Mouse (Mus musculus): Measurements from ENCODE around the gene Npcd. TPM values are rescaled to one million over a fixed set of nuclear protein-coding genes. Genes with fewer than 3 reads are reported as not detected.

Gene Npcd
- under 1 TPM in 1 of 2 experiments, not detected in 1; 0.31 TPM for total RNA-seq (2021)
- long read RNA-seq, experiment 1, partial matches to known transcripts: 0 of 1 reads
- long read RNA-seq, experiment 1, other reads (novel, unspliced or antisense): 1 of 1 reads
- long read RNA-seq, experiment 2: 0 reads

DNA sequence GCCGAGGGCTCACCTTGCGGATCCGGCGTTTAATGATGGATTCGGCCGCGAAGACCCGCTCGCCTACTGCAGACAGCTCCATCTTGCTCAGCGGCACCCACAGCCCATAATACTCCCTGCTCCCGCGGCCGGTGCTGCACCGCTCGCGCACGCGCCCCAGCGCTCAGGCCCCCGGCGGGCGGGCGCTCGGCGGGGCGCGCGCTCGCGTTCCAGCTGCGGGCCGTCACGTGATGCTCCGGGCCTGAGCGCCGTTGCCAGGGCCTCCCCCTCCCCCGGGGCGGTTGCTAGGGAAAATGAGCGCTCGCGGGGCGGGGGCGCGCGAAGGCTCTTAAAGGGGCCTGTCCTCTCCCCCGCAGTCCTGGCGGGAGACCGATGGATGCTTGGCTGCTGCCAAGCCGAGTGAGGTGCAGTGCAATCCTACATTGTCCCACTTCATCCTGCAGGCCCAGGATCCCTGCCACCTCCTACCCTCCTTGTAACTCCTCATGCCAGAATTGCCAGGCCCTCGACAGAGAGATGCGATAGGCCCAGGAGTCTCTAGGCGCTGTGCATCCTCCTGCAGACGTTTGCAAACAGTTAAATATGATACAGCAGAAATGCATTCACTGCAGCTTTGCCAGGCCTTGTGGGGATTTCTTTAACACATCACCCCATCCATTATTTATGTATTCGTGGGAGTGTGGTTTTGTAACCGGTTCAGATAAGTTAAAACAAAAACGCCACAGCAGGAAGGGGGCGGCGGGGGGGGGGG is at the start of gene Npcd, which contains the start of gene Cbx6:
Gene Npcd (minus strand): TSS at position 108 of the 751 bp plus-strand sequence.
Gene Cbx6 (minus strand): TSS at position 559 of the 751 bp plus-strand sequence.
- peak; percentile 98 to 99 for DNase-seq
- intact Hi-C loops (cut with DNase I): loop anchor here (1.0 to 5.0 kb wide), 3 partner anchors 49 to 248 kb away; no protein-coding TSS in a partner anchor

DNA sequence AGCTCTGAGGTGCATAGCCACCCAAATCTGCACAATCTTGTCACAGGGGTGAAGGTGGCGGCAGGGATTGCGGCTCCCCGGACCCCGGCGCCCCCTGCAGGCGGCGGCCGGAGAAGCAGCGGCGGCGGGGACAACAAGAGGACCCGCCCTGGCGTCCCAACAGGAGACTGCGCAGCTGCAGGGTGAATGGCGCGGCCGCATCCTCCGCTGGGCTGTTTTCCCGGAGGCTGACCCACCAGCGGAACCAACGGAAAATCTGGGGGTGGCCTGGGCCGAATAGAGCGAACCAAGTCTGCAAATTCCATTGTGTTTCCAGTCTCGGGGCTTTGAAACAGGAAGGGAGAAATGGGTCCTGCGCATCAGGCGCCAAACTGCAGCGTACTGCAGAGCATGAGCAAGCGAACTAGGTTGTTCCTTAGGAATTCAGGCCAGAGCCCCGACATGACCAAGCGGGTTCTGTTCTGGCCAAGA is 49.4 kb upstream of the Npcd start:
- intact Hi-C loops (cut with DNase I): loop anchor here (1.0 to 5.0 kb wide), 2 partner anchors 49 to 131 kb away; partner anchors contain the start of genes Cbx6 and Npcd

DNA sequence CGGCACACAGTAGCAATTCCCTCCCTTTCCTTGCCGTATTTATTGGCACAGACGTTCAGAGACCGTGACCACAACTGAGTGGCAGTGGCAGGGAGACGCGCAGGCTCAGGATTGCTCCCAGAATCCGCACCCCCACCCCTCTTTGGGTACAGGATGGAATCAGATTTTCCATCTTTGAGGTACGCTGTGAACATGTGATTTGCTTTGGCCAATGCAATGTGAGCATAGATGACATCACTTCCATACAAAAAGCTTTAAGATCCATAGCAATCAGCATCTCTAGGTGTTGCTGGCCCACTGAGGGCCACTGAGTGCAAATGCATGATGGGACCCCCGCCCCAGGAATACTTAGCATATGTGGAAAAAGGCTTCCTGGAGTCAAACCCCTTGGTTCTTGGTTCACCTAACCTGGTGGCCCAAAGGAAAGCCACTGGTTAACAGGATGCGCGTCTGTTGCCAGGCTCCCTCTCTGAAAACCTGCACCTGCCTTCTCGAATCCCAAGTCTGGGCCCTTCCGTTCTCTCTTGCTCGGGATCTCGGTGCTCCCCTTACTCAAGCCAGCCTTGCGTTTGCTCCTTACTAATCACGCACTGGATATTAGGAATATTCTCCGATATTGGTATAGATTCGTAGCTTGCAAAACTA is 48.7 kb upstream of the Npcd start:
- intact Hi-C loops (cut with DNase I): loop anchor here (1.0 to 5.0 kb wide), 2 partner anchors 48 to 130 kb away; partner anchors contain the start of genes Cbx6 and Npcd
- peak in 1 of 2 experiments; percentile 9 for DNase-seq

More for the DNA sequence above, 49.4 kb upstream of the Npcd start:
- peak; percentile 98 to 99 for DNase-seq

DNA sequence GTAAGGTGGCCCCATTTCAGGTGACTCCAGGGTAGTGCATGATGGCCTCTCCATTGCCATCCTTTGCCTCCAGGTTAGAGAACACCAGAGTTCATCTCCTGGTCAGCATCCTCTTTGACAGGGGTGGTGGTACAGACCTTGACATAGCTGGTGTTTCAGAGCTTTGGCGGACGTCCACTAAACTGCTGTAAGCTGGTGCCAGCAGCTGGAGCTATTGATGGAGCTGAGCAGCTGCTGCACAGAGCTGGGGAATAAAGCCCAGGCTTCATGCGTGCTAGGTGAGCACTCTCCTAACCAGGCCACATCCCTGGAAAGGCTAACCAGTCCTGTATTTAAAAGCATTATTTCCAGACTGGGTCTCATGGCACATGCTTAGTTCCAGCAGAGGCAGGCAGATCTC is 46.4 kb upstream of the Npcd start:
- intact Hi-C loops (cut with DNase I): loop anchor here (5.0 kb wide), 1 partner anchor 128 kb away; no protein-coding TSS in a partner anchor
- DNase-seq: no peak

DNA sequence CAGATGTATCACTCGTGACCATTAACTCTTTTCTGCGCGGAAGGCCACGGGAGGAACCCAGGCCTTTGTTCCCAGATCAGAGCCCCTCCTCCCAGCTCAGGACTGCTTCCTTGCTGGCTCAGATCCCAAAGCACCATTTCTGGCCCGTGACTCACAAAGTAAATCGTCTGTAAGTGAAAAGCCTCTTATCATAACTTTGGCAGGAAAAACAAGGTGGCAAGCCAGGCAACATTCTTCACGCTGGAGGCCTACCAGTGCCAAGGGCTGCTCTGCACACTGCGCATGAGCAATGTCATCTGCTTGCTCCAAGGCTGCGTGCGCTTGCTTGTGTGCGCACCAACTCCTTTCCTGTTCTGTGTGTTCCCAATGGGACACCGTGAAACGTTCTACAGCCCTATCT is 45.3 kb upstream of the Npcd start:
- intact Hi-C loops (cut with DNase I): no loop called here
- DNase-seq: peak; percentile 81 to 92

DNA sequence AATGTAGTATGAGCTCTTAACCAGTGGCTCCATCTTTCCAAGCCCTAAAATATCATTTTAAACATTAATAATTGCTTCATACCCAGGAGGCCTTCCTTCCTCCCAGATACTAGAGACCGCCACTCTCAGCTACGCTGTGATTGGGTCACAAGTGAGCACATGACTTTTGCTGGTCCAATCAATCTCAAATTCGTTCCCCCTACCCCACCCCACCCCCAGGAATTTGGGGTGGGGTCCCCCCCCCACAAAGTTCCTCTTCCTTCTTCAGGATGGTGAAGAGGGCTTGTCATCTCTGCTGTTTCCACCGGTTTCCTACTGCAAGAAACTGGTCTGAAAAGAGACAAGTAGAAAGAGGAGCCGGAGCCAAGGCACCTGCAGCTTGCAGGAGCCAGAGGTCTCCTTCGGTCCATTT is 44.7 kb upstream of the Npcd start:
- intact Hi-C loops (cut with DNase I): no loop called here
- peak; percentile 29 to 45 for DNase-seq

DNA sequence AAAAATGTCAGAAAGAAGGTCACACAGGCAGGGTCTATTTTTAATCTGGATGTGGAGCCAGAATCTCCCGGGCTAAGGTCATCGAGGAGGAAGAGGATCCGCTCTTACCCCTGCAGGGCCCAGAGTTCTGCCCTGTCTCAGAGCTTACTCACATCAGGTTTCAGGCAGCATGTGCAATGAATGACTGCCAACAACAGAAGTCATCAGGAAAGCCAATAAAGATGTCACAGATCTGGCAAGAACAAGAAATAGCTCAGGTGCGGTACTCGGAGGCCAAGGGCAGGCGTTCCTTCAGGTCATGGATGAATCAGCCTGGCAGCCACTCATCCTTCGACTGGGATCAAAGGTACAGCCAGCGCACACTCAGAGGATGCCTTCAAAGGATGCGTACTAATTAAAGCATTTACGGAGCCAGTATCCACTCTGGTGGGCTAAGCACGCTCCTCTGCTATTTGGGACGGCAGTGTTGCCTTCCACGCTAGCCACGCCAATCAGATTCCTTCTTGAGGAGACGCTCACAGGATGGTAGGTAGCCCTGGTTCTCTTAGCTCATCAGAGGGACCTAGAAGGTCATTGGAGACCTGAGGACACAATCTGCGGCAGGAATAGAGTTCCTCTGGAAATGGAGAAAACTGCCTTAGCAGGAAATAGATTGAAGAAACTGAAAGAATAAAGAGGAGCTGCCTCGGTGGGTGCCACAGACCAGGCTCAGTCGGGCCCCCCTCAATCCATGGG is 41.4 kb upstream of the Npcd start:
- intact Hi-C loops (cut with DNase I): no loop called here

DNA sequence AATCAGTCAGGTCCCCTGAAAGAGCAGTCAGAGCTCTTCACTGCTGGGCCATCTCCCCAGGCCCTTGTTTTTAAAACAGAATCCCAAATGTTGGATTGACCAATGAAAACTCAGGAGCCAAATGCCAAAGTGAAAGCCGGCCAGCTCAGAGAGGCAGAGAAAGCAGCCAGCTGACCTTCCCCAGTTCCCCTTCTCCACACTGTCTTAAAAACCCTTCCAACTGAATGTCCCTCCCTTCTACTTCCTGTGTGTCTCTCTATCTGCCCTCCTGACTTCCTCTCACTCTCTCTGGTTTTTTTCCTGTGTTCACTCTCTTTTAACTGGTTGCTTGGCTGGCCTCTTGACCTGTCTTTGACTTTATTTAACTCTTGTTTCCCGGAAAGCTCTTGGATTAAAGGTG is 40.0 kb upstream of the Npcd start:
- DNase-seq: no peak
- intact Hi-C loops (cut with DNase I): no loop called here

More for the DNA sequence above, 41.4 kb upstream of the Npcd start:
- DNase-seq: no peak

DNA sequence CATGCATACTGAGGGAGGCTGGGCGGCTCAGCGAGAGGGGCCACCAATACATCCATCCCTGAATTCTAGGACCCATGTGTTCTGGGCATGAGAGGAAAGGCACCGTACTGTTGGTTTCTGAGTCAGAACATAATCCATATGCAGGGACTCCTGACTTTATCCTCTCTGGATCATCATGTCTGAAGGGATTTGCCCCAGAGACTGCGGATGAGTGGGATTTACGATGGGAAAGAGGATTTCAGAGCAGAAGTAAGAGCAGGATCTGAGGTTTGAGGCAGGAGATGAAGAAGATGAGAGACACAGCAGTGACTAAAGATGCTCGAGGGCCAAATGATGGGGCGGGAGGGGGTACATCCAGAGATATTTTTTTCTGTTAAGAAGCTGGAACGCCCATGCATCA is 39.5 kb upstream of the Npcd start:
- no peak for DNase-seq
- intact Hi-C loops (cut with DNase I): no loop called here

DNA sequence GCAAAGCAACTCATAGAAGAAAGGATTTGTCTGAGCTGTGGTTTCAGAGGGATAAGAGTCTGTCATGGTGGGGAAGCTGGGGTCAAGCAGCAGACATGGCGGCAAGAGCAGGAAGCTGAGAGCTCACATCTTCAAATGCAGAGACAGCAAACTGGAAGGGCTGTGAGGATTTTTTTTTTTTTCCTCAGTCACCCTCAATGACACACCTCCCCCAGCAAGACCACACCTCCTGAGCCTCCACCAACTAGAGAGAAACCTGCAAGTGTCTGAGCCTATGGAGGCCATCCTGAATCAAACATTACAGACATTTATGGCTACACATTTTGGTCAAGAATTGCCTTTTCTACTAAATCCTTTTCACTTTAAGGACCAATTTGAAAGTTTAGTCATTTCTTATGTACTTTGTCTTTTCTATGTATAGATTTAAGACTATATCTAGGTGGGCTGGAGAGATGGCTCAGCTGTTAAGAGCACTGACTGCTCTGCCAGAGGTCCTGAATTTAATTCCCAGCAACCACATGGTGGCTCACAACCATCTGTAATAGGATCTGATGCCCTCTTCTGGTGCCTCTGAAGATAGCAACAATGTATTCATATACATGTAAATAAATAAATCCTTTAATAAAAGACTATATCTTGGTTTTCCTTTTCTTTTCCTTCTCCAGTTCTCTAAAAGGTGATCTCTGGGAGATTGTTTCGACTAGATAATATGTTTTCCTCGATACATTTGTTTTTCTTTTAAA is 33.4 kb upstream of the Npcd start:
- intact Hi-C loops (cut with DNase I): no loop called here
- no peak for DNase-seq

DNA sequence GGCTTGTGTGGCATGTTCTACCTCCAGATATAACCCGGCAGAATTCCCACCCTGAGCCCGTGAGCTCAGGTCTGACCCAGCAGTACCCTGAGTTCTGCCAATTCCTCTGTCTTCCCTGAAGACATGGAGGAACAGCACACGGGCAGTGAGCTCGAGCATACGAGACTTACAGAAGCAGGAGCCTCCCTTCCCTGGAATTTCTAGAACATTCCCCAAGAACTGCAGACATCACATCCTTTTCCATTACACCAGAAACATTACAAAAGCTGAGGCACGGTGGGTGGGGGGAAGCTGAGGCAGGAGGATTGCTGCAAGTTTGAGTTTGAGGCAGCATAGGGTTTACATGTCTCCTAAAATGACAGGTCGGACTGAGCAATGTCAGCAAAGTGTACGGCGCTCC is 25.8 kb upstream of the Npcd start:
- intact Hi-C loops (cut with DNase I): no loop called here
- no peak for DNase-seq

DNA sequence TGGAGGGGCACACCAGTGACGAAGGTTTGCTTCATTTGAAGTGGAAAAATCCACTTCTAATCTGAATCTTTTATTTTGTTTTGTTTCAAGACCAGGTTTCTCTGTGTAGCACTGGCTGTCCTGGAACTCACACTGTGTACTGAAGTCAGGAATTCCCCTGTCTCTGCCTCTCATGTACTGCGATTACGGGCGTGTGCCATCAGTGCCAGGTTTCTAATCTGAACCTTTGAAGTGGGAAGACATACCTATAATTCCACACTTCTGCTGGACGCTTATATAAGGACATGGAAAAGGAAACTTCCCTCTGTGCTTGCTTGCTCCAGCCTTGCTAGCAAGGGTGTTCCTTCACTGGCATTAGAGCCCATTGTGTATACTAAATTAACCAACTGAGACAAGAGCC is 24.9 kb upstream of the Npcd start:
- intact Hi-C loops (cut with DNase I): no loop called here
- no peak for DNase-seq

DNA sequence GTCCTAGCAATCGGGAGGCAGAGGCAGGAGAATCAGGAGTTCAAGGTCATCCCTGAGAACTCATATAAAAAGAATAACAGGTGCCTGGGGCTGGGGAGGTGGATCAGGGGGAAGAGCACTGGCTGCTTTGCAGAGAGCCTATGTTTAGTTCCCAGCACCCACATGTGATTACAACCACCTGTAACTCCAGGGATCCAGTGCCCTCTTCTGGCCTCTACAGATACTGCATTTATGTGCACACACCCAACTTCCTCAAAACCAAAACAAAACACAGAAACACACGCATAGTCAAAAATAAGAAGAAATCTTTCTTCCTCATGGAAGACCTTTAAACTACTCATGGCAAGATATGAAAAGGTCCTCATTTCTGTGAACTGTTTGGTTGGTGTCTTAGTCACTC is 16.1 kb upstream of the Npcd start:
- DNase-seq: no peak
- intact Hi-C loops (cut with DNase I): no loop called here

DNA sequence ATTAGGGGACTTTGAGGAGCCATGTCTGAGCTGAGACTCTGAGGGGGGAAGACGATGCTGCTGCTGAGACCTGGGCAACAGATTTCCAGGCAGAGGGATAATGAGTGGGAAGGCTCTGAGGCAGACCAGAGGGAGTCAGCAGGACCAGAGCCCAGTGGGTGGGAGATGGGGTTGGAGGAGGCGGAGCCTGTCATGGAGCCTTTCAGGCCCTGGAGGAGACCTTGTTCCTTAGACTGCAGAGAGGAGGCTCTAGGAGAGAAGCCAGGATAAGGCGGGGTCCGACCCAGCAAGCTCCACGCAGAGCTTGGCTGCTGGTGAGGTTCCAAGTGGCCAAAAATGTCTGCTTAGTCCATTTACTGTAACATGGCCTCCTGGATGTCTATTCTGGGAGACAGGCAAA is 13.1 kb upstream of the Npcd start:
- intact Hi-C loops (cut with DNase I): no loop called here
- DNase-seq: peak; percentile 48 to 70

DNA sequence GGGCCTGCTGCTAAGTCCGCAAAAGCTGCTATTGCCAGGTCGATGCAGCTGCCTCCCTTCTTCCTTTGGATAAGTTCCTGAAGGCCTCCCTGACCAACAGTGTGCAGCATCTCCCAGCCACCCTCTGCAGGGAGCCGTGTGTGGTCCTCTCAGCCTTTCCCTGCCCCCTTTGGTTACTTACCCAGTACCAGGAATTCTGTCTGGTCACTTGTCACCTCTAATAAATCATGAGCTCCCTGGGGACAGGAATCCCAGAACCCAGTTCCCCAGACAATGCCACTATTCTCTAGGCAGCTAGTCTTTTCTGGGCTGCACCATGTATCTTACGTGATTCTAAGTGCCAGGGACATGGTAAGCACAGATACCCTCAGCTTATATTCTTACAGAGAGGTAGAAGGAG is 11.9 kb upstream of the Npcd start:
- intact Hi-C loops (cut with DNase I): no loop called here
- no peak for DNase-seq

DNA sequence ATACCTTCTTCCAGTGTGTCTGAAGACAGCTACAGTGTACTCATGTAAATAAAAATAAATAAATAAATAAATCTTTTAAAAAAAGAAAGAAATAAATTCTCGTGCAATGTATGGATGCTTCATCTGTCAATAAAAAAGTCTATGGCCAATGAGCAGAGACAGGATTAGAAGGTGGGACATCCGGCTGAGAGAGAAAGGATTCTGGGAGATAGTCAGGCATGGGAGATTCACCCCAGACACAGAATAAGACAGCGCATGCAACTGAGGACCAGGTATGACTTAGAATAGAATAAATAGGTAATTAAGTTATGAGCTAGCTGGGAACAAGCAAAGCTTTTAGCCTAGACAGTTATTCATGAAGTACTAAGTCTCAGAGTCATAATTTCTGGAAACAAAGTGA is 8.9 kb upstream of the Npcd start:
- DNase-seq: no peak
- intact Hi-C loops (cut with DNase I): no loop called here

DNA sequence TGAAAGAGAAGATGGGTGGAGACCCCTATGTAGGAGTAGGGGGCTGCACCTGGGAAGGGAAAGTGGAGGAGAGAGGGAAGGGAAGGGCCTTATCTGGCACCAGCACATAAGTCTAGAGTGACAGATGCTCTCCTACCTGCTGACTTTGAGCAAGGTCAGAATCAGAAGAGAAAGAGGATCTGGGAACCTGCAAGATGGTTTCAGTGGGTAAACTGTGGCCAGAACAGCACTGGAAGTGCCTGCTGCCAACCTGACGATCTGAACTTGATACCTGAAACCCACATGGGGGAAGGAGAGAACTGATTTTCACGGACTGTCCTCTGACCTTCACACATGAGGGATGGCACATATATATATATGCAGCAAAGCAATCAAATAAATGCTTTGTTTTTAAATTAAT is 6.2 kb upstream of the Npcd start:
- DNase-seq: no peak
- intact Hi-C loops (cut with DNase I): no loop called here

DNA sequence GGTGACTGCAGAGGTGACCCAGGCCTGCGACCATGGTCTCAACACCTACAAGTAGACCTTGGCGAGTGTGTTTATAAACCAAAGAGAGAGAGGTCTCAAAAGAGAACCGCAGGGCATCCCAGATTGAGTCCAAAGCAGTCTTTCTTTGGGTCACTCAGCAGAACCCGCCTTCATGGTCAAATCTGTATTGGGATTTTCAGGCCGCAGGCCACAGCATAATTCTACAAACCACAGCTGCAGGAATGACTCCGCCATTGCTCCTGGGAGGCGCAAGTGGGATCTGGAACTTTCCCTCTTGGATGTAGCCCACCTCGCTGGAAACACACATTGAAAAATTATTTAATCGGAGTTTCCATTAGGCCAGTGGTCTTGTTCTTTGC is 834 bp upstream of the Npcd start:
- intact Hi-C loops (cut with DNase I): loop anchor here (1.0 to 5.0 kb wide), 3 partner anchors 48 to 247 kb away; no protein-coding TSS in a partner anchor

DNA sequence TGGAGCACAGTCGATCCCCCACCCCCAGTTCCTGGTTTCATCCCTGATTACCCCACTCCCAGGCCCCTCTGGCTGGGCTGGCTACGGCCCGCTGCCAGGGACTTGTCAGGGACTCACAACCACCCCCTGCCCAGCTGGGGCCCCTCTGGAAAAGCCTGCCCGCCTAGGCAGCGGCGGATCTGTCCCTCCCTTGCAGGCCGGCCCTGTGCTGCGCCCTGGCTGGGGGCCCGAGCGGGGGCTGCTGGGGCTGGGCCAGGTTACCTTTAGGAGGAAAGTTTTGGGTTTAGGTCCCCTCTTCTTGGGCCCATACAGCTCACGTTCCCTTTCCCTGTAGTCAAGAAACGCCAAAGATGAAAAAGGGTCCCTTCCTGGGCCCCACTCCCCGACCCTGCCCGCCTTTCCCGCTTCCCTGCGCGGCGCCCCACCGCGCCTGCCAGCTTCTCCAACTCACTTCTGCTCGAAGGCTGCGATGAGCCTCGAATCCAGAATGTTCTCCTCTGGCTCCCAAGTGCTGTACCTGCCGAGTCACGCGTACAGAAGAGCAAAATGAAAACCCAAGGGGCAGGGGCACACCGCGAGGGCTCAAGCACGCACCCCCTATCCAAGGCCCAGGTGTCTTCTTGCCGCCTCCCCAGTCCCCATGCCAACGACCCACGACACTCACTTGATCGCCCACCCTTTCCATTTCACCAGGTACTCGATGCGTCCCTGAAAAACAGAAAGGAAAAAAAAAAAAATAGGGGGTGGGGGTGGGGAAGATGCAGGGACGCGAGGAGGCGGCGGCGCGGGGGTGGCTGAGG is 586 bp downstream of the Npcd start:
- DNase-seq: peak; percentile 42 to 46
- intact Hi-C loops (cut with DNase I): loop anchor here (1.0 to 5.0 kb wide), 3 partner anchors 50 to 249 kb away; no protein-coding TSS in a partner anchor

More for the DNA sequence above, 834 bp upstream of the Npcd start:
- no peak for DNase-seq
